Mouse (Mus musculus): ENCODE data around the gene Hgd. TPM values are rescaled to one million over a fixed set of nuclear protein-coding genes. Genes with fewer than 3 reads are reported as not detected.

Gene Hgd
- polyA plus RNA-seq, 1 experiment = not detected

DNA sequence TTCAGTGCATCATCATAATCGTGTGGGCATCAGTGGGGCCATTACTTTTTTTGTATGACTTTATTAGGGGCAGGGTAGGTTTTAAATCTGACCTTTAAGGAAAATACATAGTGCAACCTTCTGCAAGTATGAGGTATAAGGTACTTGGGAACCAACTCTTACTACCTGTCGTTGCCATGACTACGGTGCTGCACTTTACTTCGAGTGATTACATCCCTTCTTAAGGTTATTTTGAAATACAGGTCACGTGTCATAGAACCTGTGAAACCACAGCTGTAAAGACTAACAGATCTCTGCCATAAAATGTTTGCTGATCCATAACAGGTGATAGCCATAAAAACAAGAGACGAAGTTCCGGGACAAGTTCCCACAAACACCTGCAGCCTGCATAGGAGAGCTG, 18.5 kb downstream of the Hgd start:
- H3K4me1 ChIP-seq (ENCODE audit: control insufficient read depth, insufficient read depth, insufficient read length, low read length) = no peaks in the 10 kb centered on the region
- no peak overlapping the region for H3K27ac ChIP-seq (replicated peaks; ENCODE audit: low read depth, low read length)
- H3K4me3 ChIP-seq (ENCODE audit: insufficient read depth, low read depth, low read length) = no peak overlapping the region

- H3K4me3 ChIP-seq (ENCODE audit: insufficient read depth, low read depth, low read length) = no peak overlapping the region
- no peak overlapping the region for H3K27ac ChIP-seq (replicated peaks; ENCODE audit: low read depth, low read length)
- H3K4me1 ChIP-seq (ENCODE audit: control insufficient read depth, insufficient read depth, insufficient read length, low read length) = no peaks in the 10 kb centered on the region
Observed at GRCm38 (mm10) chr16:37599326-37599725, 19.4 kb downstream of the Hgd start.

DNA sequence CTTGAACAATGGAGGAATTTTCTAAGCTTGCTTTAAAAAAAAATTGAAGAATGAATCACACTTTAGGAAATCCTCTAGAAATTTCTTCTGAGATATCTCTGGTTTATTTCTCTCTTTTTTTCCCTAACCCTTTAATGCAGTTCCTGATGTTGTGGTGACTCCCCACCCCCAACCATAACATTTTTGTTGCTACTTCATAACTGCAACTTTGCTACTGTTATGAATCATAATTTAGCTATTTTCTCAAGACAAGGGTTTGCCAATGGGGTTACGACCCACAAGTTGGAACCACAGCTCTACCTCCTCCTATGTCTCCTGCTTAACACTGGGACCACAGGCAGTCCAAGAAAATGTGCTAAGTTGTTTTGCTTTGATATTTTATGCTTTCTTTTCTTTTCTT, 23.5 kb downstream of the Hgd start:
- Histone ChIP-seq H3K4me3 (ENCODE audit: insufficient read depth, low read depth, low read length) (no peak overlapping the region), H3K27ac (replicated peaks; ENCODE audit: low read depth, low read length) (no peak overlapping the region), H3K4me1 (ENCODE audit: control insufficient read depth, insufficient read depth, insufficient read length, low read length) (no peaks in the 10 kb centered on the region)

DNA sequence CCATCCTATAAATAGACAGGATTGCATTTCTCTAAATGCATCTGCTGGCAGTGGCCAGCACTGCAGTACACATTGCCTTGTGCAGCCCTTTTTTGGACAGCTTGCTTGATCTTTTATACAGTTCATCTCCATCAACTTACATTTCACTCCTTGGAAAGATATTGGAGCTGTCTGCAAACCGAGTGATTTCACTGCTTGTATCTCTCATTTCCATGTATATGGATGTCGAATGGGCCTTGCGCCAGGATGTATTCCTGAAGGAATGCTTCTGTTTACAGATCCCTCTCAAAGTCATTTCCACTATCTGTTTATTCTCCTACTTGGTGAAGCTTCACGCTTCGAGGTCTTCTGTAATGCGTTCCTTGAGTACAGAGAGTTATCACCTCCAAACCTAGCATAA, 24.3 kb downstream of the Hgd start:
- Histone ChIP-seq H3K4me3 (ENCODE audit: insufficient read depth, low read depth, low read length) (no peak overlapping the region), H3K27ac (replicated peaks; ENCODE audit: low read depth, low read length) (no peak overlapping the region), H3K4me1 (ENCODE audit: control insufficient read depth, insufficient read depth, insufficient read length, low read length) (no peaks in the 10 kb centered on the region)

DNA sequence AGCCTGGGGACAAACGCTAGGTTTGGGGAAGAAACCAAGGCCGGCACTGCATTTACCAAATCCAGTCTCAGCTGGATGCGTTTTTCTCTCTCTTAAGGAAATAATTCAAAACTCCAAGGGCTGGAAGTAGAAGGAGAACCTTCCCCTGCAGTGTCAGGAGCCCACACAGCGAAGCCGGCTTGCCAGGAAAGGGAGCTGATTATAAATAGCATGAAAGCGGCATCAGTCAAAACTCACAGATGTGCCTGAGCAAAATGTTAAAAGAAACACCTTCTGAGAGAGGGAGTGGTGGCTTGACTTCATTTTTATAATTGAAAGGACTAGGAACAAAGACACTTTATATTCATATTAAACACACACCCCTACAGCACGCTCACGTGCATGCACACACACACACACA, 30.4 kb downstream of the Hgd start:
- Histone ChIP-seq H3K4me1 (ENCODE audit: control insufficient read depth, insufficient read depth, insufficient read length, low read length) (no peaks in the 10 kb centered on the region), H3K4me3 (ENCODE audit: insufficient read depth, low read depth, low read length) (no peak overlapping the region), H3K27ac (replicated peaks; ENCODE audit: low read depth, low read length) (no peak overlapping the region)

DNA sequence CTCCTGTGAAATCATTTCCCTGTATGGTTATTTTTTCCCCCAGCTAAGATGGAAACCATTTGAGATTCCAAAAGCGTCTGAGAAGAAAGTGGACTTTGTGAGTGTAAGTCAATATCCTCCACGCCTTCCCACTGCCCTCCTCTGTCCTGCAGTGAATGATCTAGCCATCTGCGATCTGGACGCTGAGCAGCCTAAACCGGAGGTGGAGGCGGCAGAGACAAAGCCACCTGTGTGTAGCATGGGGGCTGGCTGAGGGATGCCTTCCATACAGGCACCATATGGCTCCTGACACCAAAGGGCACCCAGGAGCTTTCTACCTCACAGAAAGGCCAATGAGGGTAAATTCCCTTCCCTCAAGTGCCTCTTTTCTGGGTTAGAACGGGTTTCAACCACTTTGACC, 31.1 kb downstream of the Hgd start:
- H3K4me1 ChIP-seq (ENCODE audit: control insufficient read depth, insufficient read depth, insufficient read length, low read length) = no peaks in the 10 kb centered on the region
- no peak overlapping the region for H3K27ac ChIP-seq (replicated peaks; ENCODE audit: low read depth, low read length)
- no peak overlapping the region for H3K4me3 ChIP-seq (ENCODE audit: insufficient read depth, low read depth, low read length)

- Histone ChIP-seq H3K4me3 (ENCODE audit: insufficient read depth, low read depth, low read length) (no peak overlapping the region), H3K4me1 (ENCODE audit: control insufficient read depth, insufficient read depth, insufficient read length, low read length) (no peaks in the 10 kb centered on the region), H3K27ac (replicated peaks; ENCODE audit: low read depth, low read length) (no peak overlapping the region)
Observed at GRCm38 (mm10) chr16:37612013-37612412, 32.1 kb downstream of the Hgd start.

GRCm38 (mm10) chr16:37614540-37614939, 34.6 kb downstream of the Hgd start:
- H3K4me3 ChIP-seq (ENCODE audit: insufficient read depth, low read depth, low read length) = no peak overlapping the region
- no peaks in the 10 kb centered on the region for H3K4me1 ChIP-seq (ENCODE audit: control insufficient read depth, insufficient read depth, insufficient read length, low read length)
- no peak overlapping the region for H3K27ac ChIP-seq (replicated peaks; ENCODE audit: low read depth, low read length)

GRCm38 (mm10) chr16:37615429-37615828, 35.5 kb downstream of the Hgd start:
- no peak overlapping the region for H3K4me3 ChIP-seq (ENCODE audit: insufficient read depth, low read depth, low read length)
- no peak overlapping the region for H3K27ac ChIP-seq (replicated peaks; ENCODE audit: low read depth, low read length)
- no peaks in the 10 kb centered on the region for H3K4me1 ChIP-seq (ENCODE audit: control insufficient read depth, insufficient read depth, insufficient read length, low read length)

DNA sequence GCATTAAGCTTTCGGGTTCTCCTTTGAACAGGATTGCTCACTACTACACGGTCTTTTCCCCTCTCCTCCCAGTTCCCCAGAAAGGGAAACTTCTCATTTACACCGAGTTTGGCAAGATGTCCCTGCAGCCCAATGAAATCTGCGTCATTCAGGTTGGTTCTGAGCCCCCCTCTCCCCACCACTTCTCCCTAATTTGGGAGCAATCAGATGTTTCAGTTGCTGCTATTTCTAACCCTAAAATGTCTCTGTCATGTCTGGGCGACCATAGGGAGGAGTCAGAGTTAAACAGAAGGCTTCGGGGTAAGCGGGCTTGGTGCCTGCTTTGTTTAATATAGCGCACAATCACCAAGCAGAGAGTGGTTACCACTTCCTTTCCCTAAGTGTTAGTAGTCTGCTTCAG, 36.2 kb downstream of the Hgd start:
- Histone ChIP-seq H3K27ac (replicated peaks; ENCODE audit: low read depth, low read length) (no peak overlapping the region), H3K4me3 (ENCODE audit: insufficient read depth, low read depth, low read length) (no peak overlapping the region), H3K4me1 (ENCODE audit: control insufficient read depth, insufficient read depth, insufficient read length, low read length) (no peaks in the 10 kb centered on the region)

DNA sequence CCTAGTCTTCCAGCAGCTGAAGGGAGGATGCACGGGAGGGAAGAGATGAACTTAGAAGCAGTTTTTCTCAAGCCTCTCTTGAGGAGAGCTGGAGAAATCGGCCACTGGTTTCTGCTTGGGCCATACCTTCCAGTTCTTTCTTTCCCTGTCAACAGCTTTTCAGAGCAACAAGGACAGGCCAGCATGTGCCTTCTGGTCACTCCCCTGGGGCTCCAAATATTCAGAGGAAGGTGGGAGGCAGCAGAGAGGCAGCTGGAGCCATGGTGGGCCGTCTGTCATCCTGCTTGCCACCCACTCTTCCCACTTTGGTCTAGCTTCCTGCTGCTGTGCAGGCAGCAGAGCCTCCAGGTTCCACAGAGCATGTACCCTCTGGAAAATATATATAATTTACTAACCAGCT, 37.7 kb downstream of the Hgd start:
- H3K27ac ChIP-seq (replicated peaks; ENCODE audit: low read depth, low read length) = no peak overlapping the region
- no peaks in the 10 kb centered on the region for H3K4me1 ChIP-seq (ENCODE audit: control insufficient read depth, insufficient read depth, insufficient read length, low read length)

DNA sequence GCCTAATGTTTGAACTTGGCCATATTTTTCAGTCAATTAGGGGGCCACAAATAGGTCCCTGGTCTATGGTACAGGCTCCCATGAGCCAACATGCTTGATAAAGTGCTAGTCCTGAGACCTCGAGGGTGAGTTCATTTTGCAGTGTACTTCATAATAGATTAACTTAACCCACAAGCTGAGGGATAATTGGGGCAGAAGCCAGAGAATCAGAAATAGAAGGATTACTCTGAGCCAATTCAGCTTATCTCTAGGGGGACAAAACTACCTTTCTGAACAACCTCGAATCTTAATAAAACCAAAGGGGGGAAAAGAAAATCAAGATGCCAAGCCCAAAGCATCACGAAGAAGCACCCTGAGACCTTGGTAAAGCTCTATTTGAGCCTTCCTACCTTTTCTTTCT, 42.5 kb downstream of the Hgd start:
- Histone ChIP-seq H3K4me3 (ENCODE audit: insufficient read depth, low read depth, low read length) (no peak overlapping the region), H3K27ac (replicated peaks; ENCODE audit: low read depth, low read length) (no peak overlapping the region), H3K4me1 (ENCODE audit: control insufficient read depth, insufficient read depth, insufficient read length, low read length) (no peaks in the 10 kb centered on the region)

More for the DNA sequence above, 37.7 kb downstream of the Hgd start:
- no peak overlapping the region for H3K4me3 ChIP-seq (ENCODE audit: insufficient read depth, low read depth, low read length)

DNA sequence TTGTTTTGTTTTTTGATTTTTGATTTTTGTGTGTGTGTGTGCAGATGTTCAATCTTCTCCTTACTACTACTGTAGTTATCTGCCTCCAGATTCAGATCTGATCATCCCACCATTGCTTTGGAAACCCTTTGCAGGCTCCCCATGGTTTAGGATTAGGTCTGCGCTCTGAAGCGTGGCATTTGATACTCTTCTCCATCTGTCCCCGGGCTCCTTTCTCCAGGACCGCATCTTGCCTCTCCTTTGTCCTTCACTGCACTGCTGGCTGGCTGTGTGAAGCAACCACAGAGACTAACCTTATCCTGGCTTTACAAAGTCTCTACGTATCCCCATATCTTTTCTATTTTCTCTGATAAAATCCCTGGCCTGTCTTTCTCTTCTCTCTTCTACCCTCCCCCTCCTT, 43.0 kb downstream of the Hgd start:
- Histone ChIP-seq H3K27ac (replicated peaks; ENCODE audit: low read depth, low read length) (no peak overlapping the region), H3K4me1 (ENCODE audit: control insufficient read depth, insufficient read depth, insufficient read length, low read length) (no peaks in the 10 kb centered on the region)

DNA sequence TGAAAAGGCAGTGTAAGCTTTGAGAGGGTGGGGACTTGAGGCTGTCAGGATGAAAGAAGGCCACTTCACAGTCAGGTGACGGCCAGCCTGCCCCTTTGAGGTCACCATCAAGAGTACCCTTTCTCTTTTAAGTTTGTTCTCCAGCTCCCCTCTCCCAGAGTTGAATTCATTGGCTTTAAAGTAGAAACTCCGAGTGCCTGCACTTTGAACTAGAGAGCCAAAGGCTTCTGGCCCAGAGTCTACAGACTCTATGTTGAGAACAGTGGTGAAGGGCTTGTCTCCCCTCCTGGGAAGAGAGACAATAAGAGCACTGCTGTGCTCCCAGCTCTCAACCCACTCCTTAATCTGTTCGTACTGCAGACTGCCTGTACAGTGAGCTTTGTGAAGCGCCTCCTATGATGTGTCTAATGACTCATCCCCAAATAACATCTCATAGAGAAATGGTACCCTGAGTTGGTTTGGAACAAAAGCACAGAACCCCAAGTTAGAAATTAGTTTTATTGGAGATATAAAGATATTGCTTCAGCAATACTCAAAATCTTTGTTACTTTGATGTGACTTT, 46.5 kb downstream of the Hgd start:
- no peaks in the 10 kb centered on the region; the same call in 1 of the 2 replicates for H3K4me1 ChIP-seq (ENCODE audit: control insufficient read depth, insufficient read depth, insufficient read length, low read length)
- no peak overlapping the region for H3K4me3 ChIP-seq (ENCODE audit: insufficient read depth, low read depth, low read length)
- no peak overlapping the region for H3K27ac ChIP-seq (replicated peaks; ENCODE audit: low read depth, low read length)

More for the DNA sequence above, 43.0 kb downstream of the Hgd start:
- H3K4me3 ChIP-seq (ENCODE audit: insufficient read depth, low read depth, low read length) = no peak overlapping the region

GRCm38 (mm10) chr16:37628336-37628735, 48.4 kb downstream of the Hgd start:
- Histone ChIP-seq H3K4me1 (ENCODE audit: control insufficient read depth, insufficient read depth, insufficient read length, low read length) (no peaks in the 10 kb centered on the region; the same call in 1 of the 2 replicates), H3K4me3 (ENCODE audit: insufficient read depth, low read depth, low read length) (no peak overlapping the region), H3K27ac (replicated peaks; ENCODE audit: low read depth, low read length) (no peak overlapping the region)

DNA sequence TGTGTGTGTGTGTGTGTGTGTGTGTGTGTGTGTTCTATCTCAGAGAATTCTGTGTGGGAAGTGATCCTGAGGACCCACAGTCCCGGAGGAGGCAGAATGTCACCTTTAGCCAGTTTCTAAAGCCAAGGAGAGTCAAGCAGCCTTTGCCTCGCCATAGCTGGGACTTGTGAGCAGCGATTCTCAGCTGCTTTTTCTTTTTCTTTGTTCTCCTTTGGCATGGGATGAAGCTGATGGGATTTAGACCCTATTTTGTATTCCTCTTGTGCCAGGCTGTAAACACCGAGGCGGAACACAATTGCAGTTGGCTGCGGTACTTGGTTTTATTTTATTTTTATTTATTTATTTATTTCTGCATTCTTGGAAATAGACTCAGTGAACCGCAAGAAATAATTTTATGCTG, 49.1 kb downstream of the Hgd start:
- no peak overlapping the region for H3K4me3 ChIP-seq (ENCODE audit: insufficient read depth, low read depth, low read length)
- H3K27ac ChIP-seq (replicated peaks; ENCODE audit: low read depth, low read length) = no peak overlapping the region
- H3K4me1 ChIP-seq (ENCODE audit: control insufficient read depth, insufficient read depth, insufficient read length, low read length) = no peaks in the 10 kb centered on the region; the same call in 1 of the 2 replicates

DNA sequence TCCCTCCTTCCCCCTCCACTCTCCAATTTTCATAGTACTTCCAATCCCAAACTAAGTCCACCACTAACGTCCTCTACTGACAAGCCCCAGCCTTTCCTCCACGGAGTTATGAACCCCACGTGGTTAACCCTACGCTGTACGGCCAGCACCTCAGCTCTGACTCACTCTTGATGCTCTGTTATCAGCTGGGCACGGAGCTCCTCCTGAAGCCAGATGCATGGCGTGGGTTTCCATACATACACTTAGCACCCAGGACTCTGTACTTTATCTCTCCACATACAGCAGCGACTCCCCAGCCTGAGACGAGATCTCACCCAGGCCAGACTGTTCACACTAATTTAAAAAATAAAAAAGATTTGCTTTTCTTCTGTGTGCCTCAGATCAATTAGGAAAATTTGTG, 54.6 kb downstream of the Hgd start:
- Histone ChIP-seq H3K4me3 (ENCODE audit: insufficient read depth, low read depth, low read length) (no peak overlapping the region), H3K4me1 (ENCODE audit: control insufficient read depth, insufficient read depth, insufficient read length, low read length) (no peaks in the 10 kb centered on the region), H3K27ac (replicated peaks; ENCODE audit: low read depth, low read length) (no peak overlapping the region)
